Mouse (Mus musculus): Measurements from ENCODE around the gene Cpne7. TPM values are rescaled to one million over a fixed set of nuclear protein-coding genes. Genes with fewer than 3 reads are reported as not detected.
A peak's percentile ranks its signal among the peaks of the same experiment; 100 is the strongest.

The Cpne7 gene
- polyA plus RNA-seq, 1 experiment from 2014 or later = 0.49 TPM

GRCm38 (mm10) chr8:123103285-123103684 is 13.9 kb upstream of the Cpne7 start:
- peaks cover 15% of the 10 kb centered on the region for H3K4me1 ChIP-seq
- peaks cover 33% of the 10 kb centered on the region for H3K36me3 ChIP-seq (replicated peaks)
- no peak for ATAC-seq (ENCODE audit: low FRiP score)
- peak overlapping the region; percentile 80 for H3K4me3 ChIP-seq (replicated peaks)
- H3K9me3 ChIP-seq = no peaks in the 10 kb centered on the region
- H3K27me3 ChIP-seq = no peaks in the 10 kb centered on the region
- H3K27ac ChIP-seq = 0 out of 2 replicates have a peak overlapping the region, but pooled peaks have one; percentile 32
- WGBS = 23% methylated on average over 15 of the region's 15 CpGs
- peak overlapping the region; percentile 95 for H3K4me2 ChIP-seq
- H3K9ac ChIP-seq = peak overlapping the region; percentile 96

- no peak for ATAC-seq (ENCODE audit: low FRiP score)
- H3K4me2 ChIP-seq = peak overlapping the region; percentile 95
- H3K4me3 ChIP-seq (replicated peaks) = peak overlapping the region; percentile 80
- peak overlapping the region; percentile 96; the same call in 1 of the 2 replicates for H3K9ac ChIP-seq
- H3K4me1 ChIP-seq = peaks cover 15% of the 10 kb centered on the region
- no peaks in the 10 kb centered on the region for H3K27me3 ChIP-seq
- no peaks in the 10 kb centered on the region for H3K9me3 ChIP-seq
- 85% methylated on average over 6 of the region's 6 CpGs for WGBS
- peaks cover 29% of the 10 kb centered on the region for H3K36me3 ChIP-seq (replicated peaks)
- peak overlapping the region; percentile 46; the same call in 1 of the 2 replicates for H3K27ac ChIP-seq
Observed at GRCm38 (mm10) chr8:123104046-123104767, 13.0 kb upstream of the Cpne7 start.

GRCm38 (mm10) chr8:123105553-123106326 is 11.4 kb upstream of the Cpne7 start:
- Histone ChIP-seq H3K4me3 (replicated peaks) (no peak overlapping the region), H3K4me2 (no peak overlapping the region), H3K9me3 (no peaks in the 10 kb centered on the region), H3K27me3 (no peaks in the 10 kb centered on the region), H3K27ac (0 out of 2 replicates have a peak overlapping the region, but pooled peaks have one; percentile 31), H3K4me1 (peaks cover 15% of the 10 kb centered on the region), H3K9ac (no peak overlapping the region), H3K36me3 (replicated peaks) (peaks cover 29% of the 10 kb centered on the region)
- no peak for ATAC-seq (ENCODE audit: low FRiP score)
- 68% methylated on average over 5 of the region's 5 CpGs for WGBS

- Histone ChIP-seq H3K9me3 (no peaks in the 10 kb centered on the region), H3K27me3 (no peaks in the 10 kb centered on the region), H3K4me3 (replicated peaks) (no peak overlapping the region), H3K4me2 (no peak overlapping the region), H3K4me1 (peaks cover 15% of the 10 kb centered on the region), H3K9ac (no peak overlapping the region), H3K27ac (no peak overlapping the region), H3K36me3 (replicated peaks) (peaks cover 29% of the 10 kb centered on the region)
- ATAC-seq (ENCODE audit: low FRiP score) = no peak
- WGBS = 53% methylated on average over 2 of the region's 2 CpGs
Observed at GRCm38 (mm10) chr8:123106531-123106930, 10.6 kb upstream of the Cpne7 start.

GRCm38 (mm10) chr8:123108010-123108409 is 9.2 kb upstream of the Cpne7 start:
- H3K4me2 ChIP-seq = no peak overlapping the region
- no peak overlapping the region for H3K4me3 ChIP-seq (replicated peaks)
- WGBS = 81% methylated on average over 1 of the region's 1 CpGs
- H3K4me1 ChIP-seq = peaks cover 12% of the 10 kb centered on the region
- H3K27ac ChIP-seq = no peak overlapping the region
- ATAC-seq (ENCODE audit: low FRiP score) = no peak
- H3K36me3 ChIP-seq (replicated peaks) = peaks cover 28% of the 10 kb centered on the region
- no peaks in the 10 kb centered on the region for H3K27me3 ChIP-seq
- H3K9ac ChIP-seq = no peak overlapping the region
- no peaks in the 10 kb centered on the region for H3K9me3 ChIP-seq

- H3K4me1 ChIP-seq = peaks cover 4% of the 10 kb centered on the region
- peaks cover 19% of the 10 kb centered on the region for H3K36me3 ChIP-seq (replicated peaks)
- ATAC-seq (ENCODE audit: low FRiP score) = no peak
- no peak overlapping the region for H3K4me3 ChIP-seq (replicated peaks)
- H3K27me3 ChIP-seq = no peaks in the 10 kb centered on the region
- H3K4me2 ChIP-seq = no peak overlapping the region
- 90% methylated on average over 5 of the region's 5 CpGs for WGBS
- no peak overlapping the region for H3K9ac ChIP-seq
- H3K9me3 ChIP-seq = no peaks in the 10 kb centered on the region
- H3K27ac ChIP-seq = no peak overlapping the region
Observed at GRCm38 (mm10) chr8:123108953-123109352, 8.2 kb upstream of the Cpne7 start.

GRCm38 (mm10) chr8:123110649-123111048 is 6.5 kb upstream of the Cpne7 start:
- no peak overlapping the region for H3K4me3 ChIP-seq (replicated peaks)
- peaks cover 8% of the 10 kb centered on the region for H3K27me3 ChIP-seq
- H3K9ac ChIP-seq = no peak overlapping the region
- H3K4me2 ChIP-seq = no peak overlapping the region
- H3K9me3 ChIP-seq = no peaks in the 10 kb centered on the region
- no peak overlapping the region for H3K27ac ChIP-seq
- H3K36me3 ChIP-seq (replicated peaks) = peaks cover 2% of the 10 kb centered on the region
- H3K4me1 ChIP-seq = no peaks in the 10 kb centered on the region
- 17% methylated on average over 4 of the region's 4 CpGs for WGBS
- ATAC-seq (ENCODE audit: low FRiP score) = 0 out of 2 replicates have a peak, but pooled peaks have one; percentile 30

- Histone ChIP-seq H3K36me3 (replicated peaks) (no peaks in the 10 kb centered on the region), H3K4me2 (no peak overlapping the region), H3K9me3 (no peaks in the 10 kb centered on the region), H3K27ac (no peak overlapping the region), H3K4me1 (peaks cover 10% of the 10 kb centered on the region), H3K9ac (no peak overlapping the region), H3K4me3 (replicated peaks) (no peak overlapping the region), H3K27me3 (peaks cover 31% of the 10 kb centered on the region)
- no peak for ATAC-seq (ENCODE audit: low FRiP score)
- WGBS = 84% methylated on average over 9 of the region's 9 CpGs
Observed at GRCm38 (mm10) chr8:123112892-123113291, 4.3 kb upstream of the Cpne7 start.

- Histone ChIP-seq H3K4me1 (peaks cover 12% of the 10 kb centered on the region), H3K27ac (no peak overlapping the region), H3K36me3 (replicated peaks) (no peaks in the 10 kb centered on the region), H3K9me3 (no peaks in the 10 kb centered on the region), H3K4me2 (no peak overlapping the region), H3K9ac (no peak overlapping the region), H3K27me3 (peaks cover 42% of the 10 kb centered on the region), H3K4me3 (replicated peaks) (no peak overlapping the region)
- no peak for ATAC-seq (ENCODE audit: low FRiP score)
- whole genome bisulfite sequencing = 73% methylated on average over 2 of the region's 2 CpGs
Observed at GRCm38 (mm10) chr8:123113908-123114469, 3.2 kb upstream of the Cpne7 start.

- H3K36me3 ChIP-seq (replicated peaks) = no peaks in the 10 kb centered on the region
- 76% methylated on average over 3 of the region's 3 CpGs for WGBS
- H3K9me3 ChIP-seq = no peaks in the 10 kb centered on the region
- H3K27ac ChIP-seq = no peak overlapping the region
- peaks cover 48% of the 10 kb centered on the region for H3K27me3 ChIP-seq
- no peak overlapping the region for H3K4me3 ChIP-seq (replicated peaks)
- no peak for ATAC-seq (ENCODE audit: low FRiP score)
- H3K9ac ChIP-seq = no peak overlapping the region
- peaks cover 12% of the 10 kb centered on the region for H3K4me1 ChIP-seq
- H3K4me2 ChIP-seq = no peak overlapping the region
Observed at GRCm38 (mm10) chr8:123114644-123115043, 2.5 kb upstream of the Cpne7 start.

GRCm38 (mm10) chr8:123117744-123118143 is 570 bp downstream of the Cpne7 start:
- Histone ChIP-seq H3K4me2 (peak overlapping the region; percentile 87), H3K9me3 (no peaks in the 10 kb centered on the region), H3K27me3 (peaks cover 55% of the 10 kb centered on the region), H3K4me3 (replicated peaks) (peak overlapping the region; percentile 48), H3K9ac (no peak overlapping the region; the same call in 1 of the 2 replicates), H3K27ac (no peak overlapping the region), H3K36me3 (replicated peaks) (no peaks in the 10 kb centered on the region), H3K4me1 (peaks cover 12% of the 10 kb centered on the region)
- 3% methylated on average over 17 of the region's 17 CpGs for WGBS
- no peak for ATAC-seq (ENCODE audit: low FRiP score)

GRCm38 (mm10) chr8:123122059-123122458 is 4.9 kb downstream of the Cpne7 start:
- ATAC-seq (ENCODE audit: low FRiP score) = no peak
- Histone ChIP-seq H3K27me3 (peaks cover 60% of the 10 kb centered on the region), H3K9ac (no peak overlapping the region)

More at GRCm38 (mm10) chr8:123122059-123122458, 4.9 kb downstream of the Cpne7 start:
- no peaks in the 10 kb centered on the region for H3K9me3 ChIP-seq
- no peak overlapping the region for H3K4me2 ChIP-seq
- 73% methylated on average over 9 of the region's 9 CpGs for WGBS
- H3K27ac ChIP-seq = no peak overlapping the region
- H3K36me3 ChIP-seq (replicated peaks) = no peaks in the 10 kb centered on the region
- H3K4me1 ChIP-seq = peaks cover 14% of the 10 kb centered on the region
- H3K4me3 ChIP-seq (replicated peaks) = no peak overlapping the region
